Mouse (Mus musculus) hindbrain, embryonic 15.5 days (tissue): ENCODE measurements around the gene Rab11fip5. TPM values are rescaled to one million over a fixed set of nuclear protein-coding genes. Genes with fewer than 3 reads are reported as not detected.

Experiments
- ATAC-seq: fragments of 200-750 bp; cut with Nextera tagmentation; 2 replicates; pipeline ENCODE4 v1.8.0; 2017; ENCODE audit warnings: low read depth, moderate number of reproducible peaks, moderate TSS enrichment; ENCODE audit not compliant: low FRiP score
- H3K27ac ChIP-seq: fragments of 300-500 bp; sonication (generic); replicated peaks from 2 replicates; pipeline ENCODE4 v1.5.1; 2015; ENCODE audit warnings: mild to moderate bottlenecking, inconsistent platforms
- H3K27me3 ChIP-seq: fragments of 300-500 bp; sonication (generic); 2 replicates; pipeline ENCODE4 v1.6.1; 2015; ENCODE audit warnings: control low read depth, inconsistent platforms
- H3K36me3 ChIP-seq: fragments of 300-500 bp; sonication (generic); 2 replicates; pipeline ENCODE4 v1.6.1; 2015; ENCODE audit warnings: control low read depth, inconsistent platforms
- H3K4me1 ChIP-seq: fragments of 300-500 bp; sonication (generic); replicated peaks from 2 replicates; pipeline ENCODE4 v1.6.1; 2015; ENCODE audit warnings: control low read depth, inconsistent platforms
- H3K4me2 ChIP-seq: fragments of 300-500 bp; sonication (generic); 2 replicates; pipeline ENCODE4 v1.6.1; 2015; ENCODE audit warnings: moderate library complexity, mild to moderate bottlenecking, inconsistent platforms
- H3K4me3 ChIP-seq: fragments of 300-500 bp; sonication (generic); 2 replicates; pipeline ENCODE4 v1.5.1; 2015; ENCODE audit warnings: mild to moderate bottlenecking, inconsistent platforms
- H3K9ac ChIP-seq: fragments of 300-500 bp; sonication (generic); 2 replicates; pipeline ENCODE4 v1.6.1; 2015; ENCODE audit warnings: inconsistent platforms
- H3K9me3 ChIP-seq: fragments of 300-500 bp; sonication (generic); 2 replicates; pipeline ENCODE4 v1.6.1; 2016; ENCODE audit warnings: control low read depth, inconsistent platforms
- WGBS: fragments of 180-500 bp; shearing (Covaris S2); methylation state at CpG from one replicate; pipeline ENCODE4 v1.1.7; 2015; 5-methylcytosine and 5-hydroxymethylcytosine counted together
- microRNA-seq: library from miRNA; unstranded; fragments of <30 nt; microRNA quantifications from one replicate; pipeline ENCODE4, GENCODE M21; 2016
- polyA plus RNA-seq: library from polyadenylated mRNA; unstranded; fragments of >200 nt; fragmentation: Nextera tagmentation; extraction: Ambion mirVana; gene quantifications from 2 replicates; pipeline ENCODE4 v1.2.1, GENCODE M21; 2015

Rab11fip5 gene
- polyA plus RNA-seq, 1 experiment from 2014 or later, result 24.4 TPM

GRCm38 (mm10) chr6:85295384-85296167 is 78.9 kb downstream of the Rab11fip5 start:
- WGBS, result 73% methylated on average over 7 of the region's 7 CpGs
- ATAC-seq, result no peak
- H3K4me3 ChIP-seq, result no peak overlapping the region
- H3K4me2 ChIP-seq, result no peak overlapping the region
- peak overlapping the region; percentile 32; the same call in 1 of the 2 replicates for H3K27ac ChIP-seq
- no peaks in the 10 kb centered on the region for H3K9me3 ChIP-seq
- 0 out of 2 replicates have a peak, but pooled peaks cover 2% of the 10 kb centered on the region for H3K36me3 ChIP-seq
- H3K27me3 ChIP-seq, result no peaks in the 10 kb centered on the region
- H3K9ac ChIP-seq, result no peak overlapping the region
- peaks cover 13% of the 10 kb centered on the region for H3K4me1 ChIP-seq

- peaks cover 13% of the 10 kb centered on the region for H3K4me1 ChIP-seq
These were observed 80.4 kb downstream of the Rab11fip5 start for GRCm38 (mm10) chr6:85294004-85294379.

GRCm38 (mm10) chr6:85293255-85294003 is 81.0 kb downstream of the Rab11fip5 start:
- peaks cover 13% of the 10 kb centered on the region for H3K4me1 ChIP-seq
- H3K9me3 ChIP-seq, result no peaks in the 10 kb centered on the region
- H3K27me3 ChIP-seq, result no peaks in the 10 kb centered on the region
- no peak overlapping the region for H3K9ac ChIP-seq
- peak overlapping the region; percentile 51; the same call in 1 of the 2 replicates for H3K27ac ChIP-seq
- peak; percentile 57; the same call in 1 of the 2 replicates for ATAC-seq
- no peak overlapping the region for H3K4me3 ChIP-seq
- H3K36me3 ChIP-seq, result no peaks in the 10 kb centered on the region
- WGBS, result 52% methylated on average over 10 of the region's 10 CpGs
- no peak overlapping the region for H3K4me2 ChIP-seq

More at GRCm38 (mm10) chr6:85294004-85294379, 80.4 kb downstream of the Rab11fip5 start:
- Histone ChIP-seq H3K9ac (no peak overlapping the region), H3K27me3 (no peaks in the 10 kb centered on the region), H3K27ac (peak overlapping the region; percentile 51; the same call in 1 of the 2 replicates), H3K4me3 (no peak overlapping the region), H3K4me2 (no peak overlapping the region), H3K9me3 (no peaks in the 10 kb centered on the region), H3K36me3 (0 out of 2 replicates have a peak, but pooled peaks cover 1% of the 10 kb centered on the region)
- 0 out of 2 replicates have a peak, but pooled peaks have one; percentile 48 for ATAC-seq
- 48% methylated on average over 5 of the region's 5 CpGs for WGBS

- Histone ChIP-seq H3K9ac (no peak overlapping the region), H3K36me3 (no peaks in the 10 kb centered on the region), H3K4me1 (peaks cover 13% of the 10 kb centered on the region), H3K27me3 (no peaks in the 10 kb centered on the region), H3K4me3 (no peak overlapping the region), H3K4me2 (no peak overlapping the region), H3K27ac (no peak overlapping the region), H3K9me3 (no peaks in the 10 kb centered on the region)
- ATAC-seq, result no peak
- 91% methylated on average over 16 of the region's 16 CpGs for WGBS
These were observed 83.3 kb downstream of the Rab11fip5 start for GRCm38 (mm10) chr6:85290869-85291824.

GRCm38 (mm10) chr6:85288193-85288857 is 86.1 kb downstream of the Rab11fip5 start:
- WGBS, result 88% methylated on average over 4 of the region's 4 CpGs
- Histone ChIP-seq H3K4me1 (peaks cover 2% of the 10 kb centered on the region), H3K36me3 (no peaks in the 10 kb centered on the region), H3K27me3 (no peaks in the 10 kb centered on the region), H3K4me3 (no peak overlapping the region), H3K4me2 (no peak overlapping the region), H3K27ac (no peak overlapping the region), H3K9ac (no peak overlapping the region), H3K9me3 (no peaks in the 10 kb centered on the region)
- no peak for ATAC-seq

- no peaks in the 10 kb centered on the region for H3K4me1 ChIP-seq
- ATAC-seq, result no peak
- no peak overlapping the region for H3K4me3 ChIP-seq
- no peaks in the 10 kb centered on the region for H3K27me3 ChIP-seq
- H3K9me3 ChIP-seq, result no peaks in the 10 kb centered on the region
- no peak overlapping the region for H3K4me2 ChIP-seq
- no peak overlapping the region for H3K9ac ChIP-seq
- H3K27ac ChIP-seq, result no peak overlapping the region
- WGBS, result 84% methylated on average over 13 of the region's 13 CpGs
- no peaks in the 10 kb centered on the region for H3K36me3 ChIP-seq
These were observed 88.0 kb downstream of the Rab11fip5 start for GRCm38 (mm10) chr6:85286283-85287047.

Small RNA genes lying within 50 kb of the gene (microRNA-seq; reads per million reads assigned to microRNA genes)
- gene Mir705, result not detected

Other genes with a start within 250 kb of the Rab11fip5 start
- 36.1 and 36.7 TPM in 2 replicates for gene Spr, start 236.9 kb downstream of the Rab11fip5 start, polyA plus RNA-seq
- gene Emx1, start 187.2 kb downstream of the Rab11fip5 start, polyA plus RNA-seq, result 1.9 TPM in 1 of 2 replicates, not detected in the other
- 41.4 and 43.1 TPM in 2 replicates for gene Sfxn5, start 41.2 kb downstream of the Rab11fip5 start, polyA plus RNA-seq
- not detected in 2 replicates for gene Noto, start 49.3 kb upstream of the Rab11fip5 start, polyA plus RNA-seq
- 69.0 and 79.1 TPM in 2 replicates for gene Smyd5, start 57.4 kb upstream of the Rab11fip5 start, polyA plus RNA-seq
- gene Cct7, start 76.9 kb upstream of the Rab11fip5 start, polyA plus RNA-seq, result 551 and 557 TPM in 2 replicates
- gene Pradc1, start 77.3 kb upstream of the Rab11fip5 start, polyA plus RNA-seq, result 31.1 and 32.0 TPM in 2 replicates
- 10.2 and 10.4 TPM in 2 replicates for gene Fbxo41, start 128.4 kb upstream of the Rab11fip5 start, polyA plus RNA-seq
- 0.09 TPM in 1 of 2 replicates, not detected in the other for gene Egr4, start 139.0 kb upstream of the Rab11fip5 start, polyA plus RNA-seq
- 4.5 and 5.1 TPM in 2 replicates for gene Alms1, start 212.9 kb upstream of the Rab11fip5 start, polyA plus RNA-seq